Mouse (Mus musculus) liver, postnatal 0 days (tissue): Measurements from ENCODE around the gene 4933414I15Rik. TPM values are rescaled to one million over a fixed set of nuclear protein-coding genes. Genes with fewer than 3 reads are reported as not detected.

Experiments
- ATAC-seq: fragments of 200-750 bp; cut with Nextera tagmentation; 2 replicates; pipeline ENCODE4 v1.8.0; 2017; ENCODE audit warnings: mild to moderate bottlenecking, moderate library complexity
- DNase-seq: peaks from one replicate; pipeline ENCODE4 v3.0.0-alpha.2; 2016
- H3K27ac ChIP-seq: fragments of 300-500 bp; sonication (generic); 2 replicates; pipeline ENCODE4 v1.5.1; 2014; ENCODE audit warnings: antibody characterized with exemption, moderate library complexity, mild to moderate bottlenecking, low read depth
- H3K27me3 ChIP-seq: fragments of 300-500 bp; sonication (generic); 2 replicates; pipeline ENCODE4 v1.6.1; 2014; ENCODE audit warnings: low read length, control low read depth, mixed read lengths; ENCODE audit not compliant: insufficient read depth
- H3K36me3 ChIP-seq: fragments of 300-500 bp; sonication (generic); replicated peaks from 2 replicates; pipeline ENCODE4 v1.6.1; 2014; ENCODE audit warnings: mild to moderate bottlenecking, control low read depth, low read length, moderate library complexity, mixed read lengths; ENCODE audit not compliant: insufficient read depth
- H3K4me1 ChIP-seq: fragments of 300-500 bp; sonication (generic); 2 replicates; pipeline ENCODE4 v1.6.1; 2014; ENCODE audit warnings: antibody characterized with exemption, mild to moderate bottlenecking, control low read depth; ENCODE audit not compliant: insufficient read depth
- H3K4me2 ChIP-seq: fragments of 300-500 bp; sonication (generic); 2 replicates; pipeline ENCODE4 v1.6.1; 2014; ENCODE audit warnings: low read depth, mild to moderate bottlenecking, low read length, moderate library complexity, mixed read lengths
- H3K4me3 ChIP-seq: fragments of 300-500 bp; sonication (generic); 2 replicates; pipeline ENCODE4 v1.5.1; 2014; ENCODE audit warnings: low read depth, low read length
- H3K9ac ChIP-seq: fragments of 300-500 bp; sonication (generic); replicated peaks from 2 replicates; pipeline ENCODE4 v1.6.1; 2014; ENCODE audit warnings: mild to moderate bottlenecking, moderate library complexity
- H3K9me3 ChIP-seq: fragments of 300-500 bp; sonication (generic); 2 replicates; pipeline ENCODE4 v1.6.1; 2016; ENCODE audit warnings: mild to moderate bottlenecking, control low read depth, low read length, mixed read lengths
- CTCF ChIP-seq: sonication (generic); IDR thresholded peaks from 2 replicates; pipeline ENCODE4 v1.5.1; 2016; ENCODE audit warnings: antibody characterized with exemption, low read depth
- EP300 ChIP-seq: IDR thresholded peaks from 2 replicates; pipeline ENCODE4 v1.6.1; 2016; ENCODE audit warnings: antibody characterized with exemption, low read depth, mild to moderate bottlenecking
- WGBS: fragments of 180-500 bp; shearing (Covaris S2); extraction: QIAGEN DNeasy Blood & Tissue Kit; methylation state at CpG from one replicate; pipeline ENCODE4 v1.1.7; 2014; ENCODE audit not compliant: insufficient replicate concordance; 5-methylcytosine and 5-hydroxymethylcytosine counted together
- polyA plus RNA-seq: library from polyadenylated mRNA; unstranded; fragments of >200 nt; fragmentation: Nextera tagmentation; extraction: Ambion mirVana; gene quantifications from 2 replicates; pipeline ENCODE4 v1.2.1, GENCODE M21; 2015

The 4933414I15Rik gene
- polyA plus RNA-seq: not detected in 2 replicates

DNA sequence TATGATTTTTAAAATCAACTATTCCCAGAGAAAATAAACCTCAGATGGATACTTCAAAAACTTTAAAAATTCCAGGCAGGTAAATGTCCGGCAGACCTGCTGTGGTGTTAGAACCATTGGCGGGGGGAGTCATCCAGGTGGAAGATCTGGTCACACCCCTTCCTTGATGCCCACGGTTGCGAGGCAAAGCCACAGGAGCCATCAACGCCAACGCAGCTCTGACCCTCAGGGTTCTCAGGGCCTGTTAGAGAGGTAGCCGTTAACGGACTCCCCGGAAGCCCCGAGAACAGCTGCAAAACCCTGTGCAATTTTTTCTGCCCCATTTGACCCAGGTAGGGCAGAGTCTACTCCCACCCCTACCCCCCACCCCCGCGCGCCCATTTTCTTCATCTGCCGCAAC is at the start of gene 4933414I15Rik:
4933414I15Rik (minus strand) TSS at position 260 of the 400 bp plus-strand sequence.
- Histone ChIP-seq H3K4me1 (no peaks in the 10 kb centered on the region), H3K27me3 (no peaks in the 10 kb centered on the region), H3K9me3 (no peaks in the 10 kb centered on the region), H3K4me3 (no peak within 1 kb of the TSS), H3K9ac (no peak within 1 kb of the TSS), H3K27ac (no peak within 1 kb of the TSS), H3K36me3 (no peaks in the 10 kb centered on the region), H3K4me2 (no peak within 1 kb of the TSS)
- no peak for DNase-seq
- ATAC-seq: no peak
- 79% methylated on average over 14 of the region's 14 CpGs for WGBS
- TF ChIP-seq EP300: no peak
- TF ChIP-seq CTCF: no peak

DNA sequence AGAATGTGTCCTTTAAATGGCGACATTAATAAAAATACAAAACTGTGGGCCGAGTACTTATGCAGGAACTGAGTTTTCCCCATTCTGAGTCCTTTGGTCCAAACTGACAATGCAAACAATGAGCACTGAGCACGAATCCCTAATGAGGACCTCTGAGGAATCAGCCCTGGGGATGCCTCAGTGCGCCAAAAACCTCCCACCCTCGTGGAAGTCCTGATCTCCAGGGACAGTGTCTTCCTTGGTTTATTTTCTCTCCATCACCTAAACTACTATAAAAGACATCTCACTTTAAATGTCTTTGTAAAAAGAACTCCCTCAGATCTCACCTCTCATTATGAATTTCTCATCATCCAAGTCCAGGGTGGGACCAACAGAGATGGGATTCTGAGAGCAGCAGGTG is 38.1 kb upstream of the 4933414I15Rik start, which contains the start of gene Olfr1377:
Olfr1377 (plus strand) TSS at position 301 of the 400 bp plus-strand sequence.
- WGBS: 63% methylated on average over 5 of the region's 5 CpGs
- Histone ChIP-seq H3K4me1 (no peaks in the 10 kb centered on the region), H3K4me2 (no peak within 1 kb of the TSS), H3K27ac (no peak within 1 kb of the TSS), H3K9ac (no peak within 1 kb of the TSS), H3K9me3 (no peaks in the 10 kb centered on the region; the same call in 1 of the 2 replicates), H3K27me3 (no peaks in the 10 kb centered on the region), H3K36me3 (no peaks in the 10 kb centered on the region), H3K4me3 (no peak within 1 kb of the TSS)
- TF ChIP-seq CTCF: no peak
- no peak for TF ChIP-seq EP300
- ATAC-seq (no peak), DNase-seq (no peak)

DNA sequence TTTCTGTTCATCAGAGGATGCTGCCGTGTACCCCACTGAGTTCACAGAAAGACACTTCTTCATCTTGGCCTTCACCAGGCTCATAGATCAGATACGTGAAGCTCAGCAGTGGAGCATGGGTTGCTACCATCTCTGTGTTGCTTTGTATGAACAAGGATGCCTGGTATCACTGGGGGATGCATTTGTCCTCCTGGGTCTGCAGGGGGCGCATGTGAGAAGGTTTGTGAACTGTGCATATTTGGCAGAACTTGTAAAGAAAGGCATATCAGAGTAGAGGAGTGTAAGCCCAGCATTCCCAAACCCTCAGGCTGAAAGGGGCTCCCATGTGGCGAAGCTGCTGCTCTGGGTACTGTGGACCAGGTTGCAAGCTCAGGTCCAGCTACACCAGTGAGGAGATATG is 33.7 kb upstream of the 4933414I15Rik start:
- Histone ChIP-seq H3K27me3 (no peaks in the 10 kb centered on the region), H3K9ac (no peak overlapping the region), H3K4me3 (no peak overlapping the region), H3K36me3 (no peaks in the 10 kb centered on the region), H3K4me1 (no peaks in the 10 kb centered on the region), H3K27ac (no peak overlapping the region), H3K9me3 (no peaks in the 10 kb centered on the region; the same call in 1 of the 2 replicates), H3K4me2 (no peak overlapping the region)
- DNase-seq: peak; percentile 17
- 60% methylated on average over 4 of the region's 4 CpGs for WGBS
- no peak for ATAC-seq
- TF ChIP-seq EP300 (no peak), CTCF (peak; percentile 24; the same call in 1 of the 2 replicates)

DNA sequence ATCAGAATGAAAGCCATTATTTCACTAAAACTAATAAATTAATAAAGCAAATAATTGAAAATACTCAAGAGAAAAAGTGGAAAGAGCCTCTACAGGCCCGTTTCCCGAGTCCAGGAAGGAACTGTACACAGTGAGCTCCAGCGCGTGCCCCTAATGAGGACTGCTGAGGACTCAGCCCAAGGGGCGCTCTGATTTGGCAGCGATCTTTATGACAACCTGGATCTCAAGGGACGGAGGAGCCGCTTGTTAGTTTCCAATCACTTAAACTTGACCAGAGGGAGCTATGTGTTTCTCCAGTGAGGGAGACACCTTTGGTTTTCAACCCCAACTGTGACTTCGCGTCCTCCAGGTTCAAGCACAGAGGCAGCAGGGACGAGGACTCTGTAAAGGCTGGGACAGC is 22.7 kb upstream of the 4933414I15Rik start, which contains the start of gene Olfr1378:
Olfr1378 (plus strand) TSS at position 301 of the 400 bp plus-strand sequence.
- TF ChIP-seq CTCF (no peak), EP300 (no peak)
- Histone ChIP-seq H3K4me1 (no peaks in the 10 kb centered on the region), H3K4me3 (no peak within 1 kb of the TSS), H3K4me2 (no peak within 1 kb of the TSS), H3K27me3 (no peaks in the 10 kb centered on the region), H3K27ac (no peak within 1 kb of the TSS), H3K9ac (no peak within 1 kb of the TSS), H3K9me3 (no peaks in the 10 kb centered on the region), H3K36me3 (no peaks in the 10 kb centered on the region)
- ATAC-seq: no peak
- DNase-seq: no peak
- 81% methylated on average over 11 of the region's 11 CpGs for WGBS

DNA sequence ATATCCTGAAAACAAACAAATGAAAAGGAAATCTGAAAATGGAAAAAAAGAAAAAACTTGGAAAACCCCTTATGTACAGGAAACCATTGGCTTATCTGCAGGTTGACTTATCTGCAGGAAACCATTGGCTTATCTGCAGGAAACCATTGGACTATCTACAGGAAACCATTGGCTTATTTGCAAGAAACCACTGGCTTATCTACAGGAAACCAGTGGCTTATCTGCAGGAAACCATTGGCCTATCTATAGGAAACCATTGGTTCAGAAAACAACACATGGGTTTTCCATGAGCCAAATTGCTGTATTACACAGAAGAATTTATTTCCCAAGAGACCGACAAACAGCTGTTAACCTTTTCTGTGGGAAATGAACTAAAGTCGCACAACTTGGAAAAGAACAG is 21.3 kb upstream of the 4933414I15Rik start:
- ATAC-seq (no peak), DNase-seq (no peak)
- Histone ChIP-seq H3K27me3 (no peaks in the 10 kb centered on the region), H3K4me2 (no peak overlapping the region), H3K36me3 (no peaks in the 10 kb centered on the region), H3K4me3 (no peak overlapping the region), H3K27ac (no peak overlapping the region), H3K9me3 (no peaks in the 10 kb centered on the region), H3K9ac (no peak overlapping the region), H3K4me1 (no peaks in the 10 kb centered on the region)
- no peak for TF ChIP-seq EP300
- TF ChIP-seq CTCF: no peak
- 30% methylated on average over 2 of the region's 2 CpGs for WGBS

DNA sequence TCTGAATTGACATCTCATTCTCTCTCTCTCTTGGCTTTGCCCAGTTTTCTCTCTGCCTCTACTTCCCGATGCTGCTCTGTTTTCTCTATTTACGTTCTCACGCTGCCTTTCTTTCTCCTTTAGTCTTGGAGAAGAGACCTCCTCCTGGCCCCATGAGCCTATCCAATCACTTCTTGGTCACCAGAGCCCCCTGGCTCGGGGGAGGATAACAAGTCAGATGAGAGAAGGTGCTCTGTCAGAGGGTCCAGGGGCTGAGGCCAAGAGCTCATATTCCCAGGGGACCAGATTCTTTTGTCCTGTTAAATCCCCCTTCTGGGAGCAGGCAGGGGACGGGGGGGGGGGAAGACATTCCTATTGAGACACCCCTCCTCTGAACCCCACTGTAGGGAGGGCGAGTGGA is 10.1 kb upstream of the 4933414I15Rik start, which contains the start of gene Prop1:
Prop1 (minus strand) TSS at position 101 of the 400 bp plus-strand sequence.
- ATAC-seq (no peak), DNase-seq (no peak)
- 62% methylated on average over 6 of the region's 6 CpGs for WGBS
- Histone ChIP-seq H3K9me3 (no peaks in the 10 kb centered on the region), H3K4me2 (no peak within 1 kb of the TSS), H3K9ac (no peak within 1 kb of the TSS), H3K4me3 (no peak within 1 kb of the TSS), H3K27me3 (no peaks in the 10 kb centered on the region), H3K4me1 (no peaks in the 10 kb centered on the region), H3K36me3 (no peaks in the 10 kb centered on the region), H3K27ac (no peak within 1 kb of the TSS)
- TF ChIP-seq CTCF (no peak), EP300 (no peak)
